Mouse (Mus musculus) heart, embryonic 10.5 days (tissue): ENCODE measurements around the gene Trpt1. TPM values are rescaled to one million over a fixed set of nuclear protein-coding genes. Genes with fewer than 3 reads are reported as not detected.

ENCODE experiments used
- DNase-seq: peaks from one replicate; pipeline ENCODE4 v3.0.0-alpha.2; 2017; ENCODE audit warnings: low spot score
- H3K27ac ChIP-seq: fragments of 300-500 bp; sonication (generic); 2 replicates; pipeline ENCODE4 v1.5.1; 2016; ENCODE audit warnings: mild to moderate bottlenecking
- H3K27me3 ChIP-seq: fragments of 300-500 bp; sonication (generic); 2 replicates; pipeline ENCODE4 v1.6.1; 2016; ENCODE audit warnings: mild to moderate bottlenecking; ENCODE audit not compliant: poor library complexity, insufficient read depth, severe bottlenecking
- H3K36me3 ChIP-seq: fragments of 300-500 bp; sonication (generic); 2 replicates; pipeline ENCODE4 v1.6.1; 2016; ENCODE audit warnings: mild to moderate bottlenecking, moderate library complexity
- H3K4me1 ChIP-seq: fragments of 300-500 bp; sonication (generic); 2 replicates; pipeline ENCODE4 v1.6.1; 2016; ENCODE audit warnings: mild to moderate bottlenecking
- H3K4me3 ChIP-seq: fragments of 300-500 bp; sonication (generic); 2 replicates; pipeline ENCODE4 v1.5.1; 2016; ENCODE audit warnings: mild to moderate bottlenecking, moderate library complexity
- H3K9me3 ChIP-seq: fragments of 300-500 bp; sonication (generic); 2 replicates; pipeline ENCODE4 v1.6.1; 2016; ENCODE audit warnings: mild to moderate bottlenecking, moderate library complexity
- WGBS: fragments of 180-500 bp; shearing (Covaris S2); methylation state at CpG from one replicate; pipeline ENCODE4 v1.1.7; 2016; 5-methylcytosine and 5-hydroxymethylcytosine counted together
- polyA plus RNA-seq: library from polyadenylated mRNA; unstranded; fragments of >200 nt; fragmentation: Nextera tagmentation; extraction: Ambion mirVana; gene quantifications from 2 replicates; pipeline ENCODE4 v1.2.1, GENCODE M21; 2016

Trpt1 gene
- polyA plus RNA-seq, 1 experiment from 2014 or later: 11.3 TPM

DNA sequence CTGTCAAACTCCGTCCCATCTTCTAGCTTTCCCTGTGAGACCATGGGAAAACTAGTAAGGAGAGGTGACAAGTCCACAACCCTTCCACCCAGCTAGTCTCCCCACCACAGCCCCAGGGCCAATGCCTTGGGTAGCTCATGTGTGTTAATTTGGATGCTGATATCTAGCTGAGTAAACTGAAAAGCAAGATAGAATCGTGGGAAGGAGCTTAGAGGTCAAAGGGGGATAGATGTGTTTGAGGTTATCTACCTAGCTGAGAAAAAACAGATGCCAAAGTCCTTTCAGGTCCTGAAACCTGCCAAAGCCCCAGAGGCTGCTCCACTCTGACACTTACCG is 17.3 kb upstream of the Trpt1 start:
- WGBS: 33% methylated on average over 3 of the region's 3 CpGs
- H3K27me3 ChIP-seq: no peaks in the 10 kb centered on the region
- H3K4me3 ChIP-seq: peak overlapping the region; percentile 76
- no peaks in the 10 kb centered on the region for H3K9me3 ChIP-seq
- H3K36me3 ChIP-seq: peaks cover 42% of the 10 kb centered on the region
- H3K27ac ChIP-seq: peak overlapping the region; percentile 96
- DNase-seq: no peak
- peaks cover 56% of the 10 kb centered on the region for H3K4me1 ChIP-seq

DNA sequence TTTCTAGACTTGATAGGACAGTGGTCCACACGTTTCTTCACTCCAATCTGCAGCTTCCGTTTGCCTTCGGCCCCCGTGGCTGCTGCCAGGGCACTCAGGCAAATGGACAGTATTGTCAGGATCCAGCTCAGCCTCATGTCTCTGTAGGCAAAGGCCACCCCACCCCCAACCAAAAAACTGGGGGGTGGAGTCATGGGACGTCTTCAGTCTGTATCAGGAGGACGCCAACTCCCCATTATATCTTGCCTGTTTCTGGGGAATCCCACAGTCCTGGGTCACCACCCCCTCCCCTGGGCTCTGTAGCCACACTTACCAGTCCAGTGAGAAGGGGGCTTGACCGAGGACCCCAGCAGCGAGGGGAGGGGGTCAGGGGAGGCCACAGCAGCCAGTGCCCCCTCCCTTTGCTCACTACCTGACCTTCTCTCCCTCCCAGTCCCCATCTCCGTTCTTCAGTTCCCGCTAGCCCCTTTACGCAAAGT is 16.9 kb upstream of the Trpt1 start:
- Histone ChIP-seq H3K4me3 (peak overlapping the region; percentile 76), H3K36me3 (peaks cover 47% of the 10 kb centered on the region), H3K27ac (peak overlapping the region; percentile 96), H3K4me1 (peaks cover 52% of the 10 kb centered on the region), H3K27me3 (no peaks in the 10 kb centered on the region), H3K9me3 (no peaks in the 10 kb centered on the region)
- peak; percentile 85 for DNase-seq
- WGBS: 6% methylated on average over 11 of the region's 11 CpGs

DNA sequence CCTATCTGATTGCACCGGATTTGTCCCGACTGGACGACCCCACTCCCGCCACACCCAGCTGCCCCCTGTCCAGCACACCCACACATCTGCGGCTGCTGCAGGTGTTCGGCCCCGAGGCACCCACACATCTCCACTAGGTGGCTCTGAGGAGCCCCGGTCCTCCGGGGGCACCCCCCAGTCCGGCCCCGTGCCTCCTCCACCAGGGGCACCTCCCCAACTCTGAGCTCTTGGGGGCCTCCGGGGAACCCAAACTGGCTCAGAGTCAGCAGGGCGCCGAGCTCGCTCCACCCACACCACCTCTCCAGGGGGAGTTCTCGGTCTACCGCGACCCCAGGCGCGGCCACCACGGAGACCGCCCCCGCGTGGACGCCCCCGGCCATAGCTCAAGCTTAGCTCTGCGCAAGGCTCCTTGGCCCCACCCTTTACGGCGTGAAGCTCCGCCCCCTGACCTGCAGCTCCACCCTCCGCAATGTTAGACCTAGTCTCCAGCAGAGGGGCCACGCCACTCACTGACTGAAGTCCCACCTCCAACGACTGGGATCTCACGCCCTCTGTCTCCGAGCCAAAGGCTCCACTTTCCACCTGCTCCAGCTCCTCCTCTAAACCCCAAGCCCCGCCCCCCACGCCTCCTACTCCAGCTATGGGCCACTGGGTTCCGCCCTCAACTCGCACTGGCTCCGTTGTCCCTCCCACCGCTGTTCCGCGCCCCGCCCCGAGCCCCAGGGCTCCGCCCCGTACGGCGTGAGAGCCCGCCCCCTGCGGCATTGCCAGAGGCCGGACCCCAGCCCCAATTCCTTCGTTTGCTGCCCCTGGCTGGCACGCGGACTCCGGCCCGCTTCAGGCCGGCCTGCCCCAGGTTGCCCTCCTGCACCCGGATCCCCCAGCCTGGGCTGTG is 16.2 kb upstream of the Trpt1 start:
- H3K36me3 ChIP-seq: peaks cover 52% of the 10 kb centered on the region
- H3K4me3 ChIP-seq: peak overlapping the region; percentile 76
- H3K9me3 ChIP-seq: no peaks in the 10 kb centered on the region
- peaks cover 49% of the 10 kb centered on the region for H3K4me1 ChIP-seq
- WGBS: under 1% methylated on average over 59 of the region's 59 CpGs
- DNase-seq: peak; percentile 100
- peak overlapping the region; percentile 96 for H3K27ac ChIP-seq
- H3K27me3 ChIP-seq: no peaks in the 10 kb centered on the region

DNA sequence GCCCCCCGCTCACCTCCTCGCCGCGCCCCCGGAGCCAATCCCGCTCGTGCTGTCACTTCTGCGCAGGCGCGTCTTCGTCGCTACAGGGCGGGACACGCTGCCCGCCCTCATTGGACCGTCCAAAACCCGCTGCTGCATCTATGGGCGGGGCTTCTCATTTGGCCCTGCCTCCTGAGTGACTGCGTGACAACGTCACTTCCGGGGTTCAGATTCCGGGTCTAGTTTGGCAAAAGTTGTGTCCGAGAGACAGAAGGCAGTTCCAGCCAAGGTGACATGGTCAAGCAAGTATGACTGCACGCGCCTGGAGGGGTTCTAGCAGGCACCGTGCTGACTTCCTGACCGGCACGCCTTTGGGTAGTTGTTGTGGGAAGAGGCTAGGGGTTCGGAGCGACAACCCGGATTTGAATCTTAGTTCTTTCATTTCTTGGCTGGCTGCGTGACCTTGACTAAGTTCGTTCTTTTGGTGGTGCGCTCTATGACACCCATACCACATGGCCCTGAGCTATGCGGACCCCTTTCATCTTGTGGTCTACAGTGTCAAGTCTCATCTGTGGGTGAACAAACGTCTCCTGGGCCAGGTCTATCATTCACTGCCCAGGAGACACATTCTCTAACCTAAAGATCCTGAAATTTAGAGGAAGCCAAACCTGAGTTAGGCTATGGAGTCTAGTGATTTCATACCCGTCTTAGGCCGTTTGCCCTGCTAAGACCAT is 15.4 kb upstream of the Trpt1 start, which contains the start of gene Fkbp2:
TSS of gene Fkbp2 (minus strand) at position 121 of the 713 bp plus-strand sequence.
- 1% methylated on average over 38 of the region's 38 CpGs for WGBS
- peaks cover 55% of the 10 kb centered on the region for H3K4me1 ChIP-seq
- peaks cover 60% of the 10 kb centered on the region for H3K36me3 ChIP-seq
- H3K4me3 ChIP-seq: peak within 1 kb of the TSS; percentile 76
- H3K9me3 ChIP-seq: no peaks in the 10 kb centered on the region
- H3K27me3 ChIP-seq: no peaks in the 10 kb centered on the region
- H3K27ac ChIP-seq: peak within 1 kb of the TSS; percentile 96
- peak; percentile 99 for DNase-seq

DNA sequence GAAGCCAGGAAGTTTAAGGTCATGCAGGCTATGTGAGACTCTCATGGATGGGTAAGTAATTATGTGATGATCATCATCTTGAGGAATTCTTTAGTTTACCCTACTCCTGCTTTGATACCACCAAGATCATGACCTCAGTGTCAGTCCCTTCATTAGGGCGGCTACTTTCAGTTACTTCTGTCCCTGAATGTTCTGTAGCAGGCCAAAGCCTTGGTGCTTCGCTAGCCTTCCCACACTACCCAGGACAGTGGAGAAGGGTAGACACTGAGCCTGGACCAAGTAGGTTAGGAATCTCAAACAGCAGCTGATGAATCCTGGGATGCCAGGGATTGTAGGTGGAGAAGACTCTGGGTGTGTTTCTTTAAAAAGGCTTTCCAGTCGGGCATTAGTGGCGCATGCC is 14.5 kb upstream of the Trpt1 start:
- no peak for DNase-seq
- Histone ChIP-seq H3K27ac (peak overlapping the region; percentile 96), H3K27me3 (no peaks in the 10 kb centered on the region), H3K4me1 (peaks cover 57% of the 10 kb centered on the region), H3K9me3 (no peaks in the 10 kb centered on the region), H3K36me3 (peaks cover 62% of the 10 kb centered on the region), H3K4me3 (peak overlapping the region; percentile 76; the same call in 1 of the 2 replicates)
- WGBS: 87% methylated on average over 4 of the region's 4 CpGs

DNA sequence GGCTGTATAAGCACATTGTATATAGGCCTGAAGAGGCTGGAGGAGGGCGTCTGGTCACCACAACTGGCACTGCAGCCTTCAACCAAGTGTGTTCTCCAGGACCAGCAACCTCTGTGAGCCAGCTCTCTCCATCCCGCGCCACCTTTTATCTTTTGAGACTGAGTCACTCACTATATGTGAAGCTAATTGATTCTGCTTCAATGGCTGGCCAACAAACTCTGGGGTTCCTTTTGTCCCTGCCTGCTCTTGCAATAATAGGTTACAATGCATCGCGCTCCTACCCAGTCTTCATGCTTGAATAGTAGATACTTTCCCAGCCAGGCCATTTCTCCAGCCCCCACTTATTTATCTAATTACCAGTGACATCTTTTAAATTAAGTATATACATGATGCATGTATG is 12.3 kb upstream of the Trpt1 start:
- no peak for DNase-seq
- Histone ChIP-seq H3K4me3 (no peak overlapping the region), H3K27ac (no peak overlapping the region), H3K9me3 (no peaks in the 10 kb centered on the region), H3K36me3 (peaks cover 42% of the 10 kb centered on the region), H3K4me1 (peaks cover 57% of the 10 kb centered on the region), H3K27me3 (no peaks in the 10 kb centered on the region)
- WGBS: 92% methylated on average over 5 of the region's 5 CpGs

DNA sequence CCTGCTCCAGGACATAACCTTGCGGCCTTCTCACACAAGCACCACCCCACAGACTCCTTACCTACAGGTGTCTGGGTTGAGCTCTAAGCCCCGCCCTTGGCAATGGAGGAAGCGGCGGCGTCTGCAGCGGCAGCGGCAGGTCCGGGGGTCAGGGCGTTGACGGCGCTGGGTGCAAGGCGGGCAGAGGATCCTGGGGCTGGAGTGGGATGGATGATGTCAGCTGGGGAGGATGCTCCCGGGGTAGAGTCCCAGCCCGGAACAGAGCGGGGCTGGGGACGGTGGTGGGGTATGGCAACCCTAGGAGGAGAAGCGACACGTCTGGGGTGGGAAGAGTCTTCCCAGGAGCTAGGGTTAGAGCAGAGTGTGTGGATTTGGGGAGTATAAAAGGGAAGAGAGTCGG is 10.6 kb upstream of the Trpt1 start:
- Histone ChIP-seq H3K27me3 (no peaks in the 10 kb centered on the region), H3K4me1 (peaks cover 40% of the 10 kb centered on the region), H3K27ac (no peak overlapping the region), H3K4me3 (no peak overlapping the region), H3K36me3 (peaks cover 45% of the 10 kb centered on the region), H3K9me3 (no peaks in the 10 kb centered on the region)
- no peak for DNase-seq
- 83% methylated on average over 19 of the region's 19 CpGs for WGBS

DNA sequence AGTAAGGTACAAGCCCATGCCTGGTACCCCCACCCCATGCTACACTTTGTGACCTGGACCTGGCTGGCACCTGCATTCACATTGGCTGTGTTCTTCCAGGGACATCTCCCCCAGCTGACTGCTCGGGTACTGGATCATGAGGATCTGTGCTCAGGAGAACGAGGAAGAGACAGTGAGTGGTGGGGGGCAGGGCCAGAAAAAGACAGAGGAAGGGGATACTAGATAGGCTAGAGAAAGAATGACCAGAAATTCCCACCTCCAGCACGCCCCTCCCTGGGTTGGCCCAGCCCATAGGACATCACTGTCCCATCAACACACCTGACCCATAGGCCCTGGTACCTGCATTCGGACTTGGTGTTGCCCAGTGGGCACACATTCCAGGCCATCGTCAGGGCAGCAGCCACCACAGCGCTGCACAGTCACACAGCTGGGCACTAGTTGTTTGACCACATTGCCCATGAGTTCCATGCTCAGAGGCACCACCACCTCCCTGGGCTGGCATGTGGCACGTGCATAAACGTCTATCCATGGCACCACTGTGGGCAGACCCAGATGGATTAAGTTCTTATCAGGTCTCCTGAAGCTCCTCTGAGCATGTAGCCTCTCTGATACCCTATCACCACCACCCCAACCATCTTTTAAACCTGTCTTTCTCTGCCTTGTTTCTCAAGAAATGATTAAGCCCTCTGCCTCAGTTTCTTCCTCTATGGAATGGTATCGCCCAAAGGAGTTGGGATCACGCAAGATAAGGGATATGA is 9.8 kb upstream of the Trpt1 start:
- DNase-seq: no peak
- H3K36me3 ChIP-seq: peaks cover 45% of the 10 kb centered on the region
- H3K27me3 ChIP-seq: no peaks in the 10 kb centered on the region
- peaks cover 40% of the 10 kb centered on the region for H3K4me1 ChIP-seq
- H3K4me3 ChIP-seq: peak overlapping the region; percentile 98
- peak overlapping the region; percentile 98 for H3K27ac ChIP-seq
- 67% methylated on average over 10 of the region's 10 CpGs for WGBS
- H3K9me3 ChIP-seq: no peaks in the 10 kb centered on the region

DNA sequence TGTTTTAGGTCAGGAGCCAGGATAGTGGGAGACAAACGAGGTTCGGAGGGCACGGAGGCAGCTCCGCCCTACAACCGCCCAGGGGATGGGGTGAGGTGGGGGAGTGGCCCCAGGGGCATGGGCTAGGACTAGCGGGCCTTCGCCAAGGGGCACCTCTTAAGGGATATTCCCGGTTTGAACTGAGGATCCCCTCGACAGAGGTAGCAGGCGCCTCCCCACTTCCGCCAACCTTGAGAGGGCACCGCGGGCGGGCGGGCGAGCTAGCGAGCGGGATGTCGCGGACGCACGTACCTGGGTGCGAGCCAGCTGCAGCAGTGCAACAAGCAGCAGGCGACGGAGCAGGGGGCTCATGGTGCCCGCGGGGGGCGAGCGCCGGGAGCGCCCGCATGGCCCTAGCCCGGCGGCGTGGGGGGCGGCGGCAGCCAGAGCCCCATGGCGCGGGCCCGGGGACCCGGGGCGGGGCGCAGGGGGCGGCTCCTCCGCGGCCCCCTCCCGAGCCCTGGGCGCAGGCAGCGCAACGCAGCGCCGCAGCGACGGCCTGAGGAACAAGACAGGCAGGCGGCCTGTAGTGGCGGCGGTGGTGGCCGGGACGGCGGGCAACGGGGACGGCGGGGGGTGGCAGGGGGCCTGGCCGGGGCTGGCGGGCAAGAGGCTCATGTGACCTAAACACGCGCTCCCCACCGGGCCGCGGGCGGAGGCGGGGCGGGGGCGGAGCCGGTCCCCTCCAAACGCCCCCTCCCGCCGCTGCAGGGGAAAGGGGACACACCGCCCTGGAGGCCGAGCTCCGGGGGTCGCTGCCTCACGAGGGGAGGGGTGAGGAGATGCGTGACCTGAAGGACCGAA is 8.6 kb upstream of the Trpt1 start, which contains the start of gene Vegfb:
TSS of gene Vegfb (minus strand) at position 591 of the 843 bp plus-strand sequence.
- Histone ChIP-seq H3K9me3 (no peaks in the 10 kb centered on the region), H3K4me1 (peaks cover 44% of the 10 kb centered on the region), H3K27me3 (no peaks in the 10 kb centered on the region), H3K4me3 (peak within 1 kb of the TSS; percentile 98), H3K36me3 (peaks cover 40% of the 10 kb centered on the region), H3K27ac (peak within 1 kb of the TSS; percentile 98)
- WGBS: under 1% methylated on average over 57 of the region's 85 CpGs
- DNase-seq: no peak

DNA sequence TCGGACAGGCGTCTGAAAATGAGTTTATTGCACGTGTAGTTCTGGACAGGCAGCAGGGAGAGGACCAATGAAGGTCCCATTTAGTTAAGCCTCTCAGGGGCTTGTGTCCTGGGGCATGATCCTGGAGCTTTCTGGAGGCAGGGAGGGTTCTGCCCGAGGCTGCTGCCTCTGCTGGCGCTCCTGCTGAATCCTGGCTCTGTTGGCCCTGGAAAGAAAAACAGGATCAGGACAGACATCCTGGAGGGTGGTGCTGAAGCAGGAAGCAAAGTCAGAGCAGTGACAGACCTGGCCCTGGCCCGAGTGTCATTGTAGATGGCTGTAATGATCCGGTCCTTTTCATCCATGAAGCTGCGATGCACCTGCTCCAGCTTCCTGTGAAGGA is 8.0 kb upstream of the Trpt1 start:
- Histone ChIP-seq H3K4me1 (peaks cover 48% of the 10 kb centered on the region), H3K27me3 (no peaks in the 10 kb centered on the region), H3K27ac (peak overlapping the region; percentile 98), H3K9me3 (no peaks in the 10 kb centered on the region), H3K36me3 (peaks cover 34% of the 10 kb centered on the region), H3K4me3 (peak overlapping the region; percentile 98)
- 9% methylated on average over 8 of the region's 8 CpGs for WGBS
- no peak for DNase-seq

DNA sequence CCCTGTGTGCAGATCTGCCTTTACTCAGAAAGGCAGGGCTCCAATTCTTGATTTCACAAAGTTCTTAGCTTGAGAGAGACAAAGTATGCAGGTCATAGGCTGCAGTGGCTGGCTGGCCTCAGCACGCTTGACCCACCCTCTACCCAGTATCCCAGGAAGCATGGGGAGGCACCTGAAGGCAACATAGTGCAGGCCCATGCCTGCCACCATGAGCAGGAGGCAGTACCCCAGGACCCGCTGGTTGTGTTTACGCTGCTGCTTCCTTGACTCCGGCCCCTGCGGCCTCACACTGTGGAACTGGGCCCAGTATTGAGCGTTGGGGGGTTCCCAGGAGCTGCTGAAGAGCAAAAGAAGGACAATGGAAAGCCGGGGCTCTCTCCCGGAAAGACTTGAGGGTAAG is 6.7 kb upstream of the Trpt1 start:
- H3K4me3 ChIP-seq: no peak overlapping the region
- WGBS: 83% methylated on average over 8 of the region's 8 CpGs
- no peaks in the 10 kb centered on the region for H3K27me3 ChIP-seq

DNA sequence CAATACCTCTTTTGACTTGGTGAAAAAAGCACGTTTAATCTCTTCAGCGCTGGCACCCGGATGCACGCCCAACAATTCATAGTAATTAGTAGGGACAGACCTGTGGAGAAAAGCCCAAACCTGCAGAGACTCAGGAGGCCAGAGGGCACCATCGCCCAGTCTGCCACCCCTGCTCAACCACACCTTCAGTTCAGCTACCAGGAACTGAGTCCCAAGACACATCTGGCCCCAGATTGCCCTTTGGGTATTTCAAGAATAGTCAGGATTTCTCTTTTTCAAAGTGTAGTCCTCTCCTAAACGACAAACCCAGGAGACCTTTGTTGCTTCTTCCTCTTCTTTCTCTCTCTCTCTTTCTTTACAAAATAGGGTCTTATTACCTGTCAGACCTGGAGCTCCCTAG is 5.2 kb upstream of the Trpt1 start:
- H3K27ac ChIP-seq: no peak overlapping the region
- peaks cover 65% of the 10 kb centered on the region for H3K4me1 ChIP-seq
- no peak for DNase-seq
- no peaks in the 10 kb centered on the region for H3K27me3 ChIP-seq
- no peaks in the 10 kb centered on the region for H3K9me3 ChIP-seq
- H3K4me3 ChIP-seq: no peak overlapping the region
- H3K36me3 ChIP-seq: peaks cover 9% of the 10 kb centered on the region; the same call in 1 of the 2 replicates
- 81% methylated on average over 6 of the region's 6 CpGs for WGBS

More for the DNA sequence above, 6.7 kb upstream of the Trpt1 start:
- Histone ChIP-seq H3K4me1 (peaks cover 58% of the 10 kb centered on the region), H3K36me3 (peaks cover 22% of the 10 kb centered on the region), H3K9me3 (no peaks in the 10 kb centered on the region), H3K27ac (no peak overlapping the region)
- DNase-seq: no peak
